Mouse (Mus musculus) myocyte (in vitro differentiated cells): Measurements from ENCODE around the gene Anln.

Experiments
- CEBPB ChIP-seq: IDR thresholded peaks from 2 replicates; pipeline ENCODE4 v1.6.1; 2011; ENCODE audit warnings: mild to moderate bottlenecking, moderate library complexity; ENCODE audit not compliant: poor library complexity, insufficient read depth, severe bottlenecking
- E2F4 ChIP-seq: IDR thresholded peaks from one replicate; pipeline ENCODE4 v1.6.1; 2011; ENCODE audit warnings: mild to moderate bottlenecking, control low read depth, moderate library complexity; ENCODE audit not compliant: insufficient read depth
- MAX ChIP-seq: IDR thresholded peaks from one replicate; pipeline ENCODE4 v1.6.1; 2011; ENCODE audit warnings: low read depth, mild to moderate bottlenecking, control low read depth
- MYOG ChIP-seq, 3 experiments: IDR thresholded peaks; one replicate each; pipeline ENCODE4 v1.6.1; 2011; ENCODE audit warnings: control low read depth in 2 of 3, low read depth in 2 of 3, mild to moderate bottlenecking in 2 of 3; ENCODE audit not compliant: insufficient read length in 2 of 3, control insufficient read depth in 1 of 3, insufficient read depth in 1 of 3
- POLR2A ChIP-seq: IDR thresholded peaks from one replicate; pipeline ENCODE4 v1.6.1; 2011; ENCODE audit warnings: low read depth, mild to moderate bottlenecking, control low read depth, moderate library complexity; ENCODE audit not compliant: insufficient read length
- POLR2AphosphoS2 ChIP-seq: IDR thresholded peaks from one replicate; pipeline ENCODE4 v1.6.1; 2011; ENCODE audit warnings: low read depth, control low read depth; ENCODE audit not compliant: insufficient read length
- REST ChIP-seq: IDR thresholded peaks from one replicate; pipeline ENCODE4 v1.6.1; 2011; ENCODE audit warnings: mild to moderate bottlenecking, control low read depth, moderate library complexity; ENCODE audit not compliant: insufficient read depth, insufficient read length
- TCF12 ChIP-seq: IDR thresholded peaks from one replicate; pipeline ENCODE4 v1.6.1; 2011; ENCODE audit warnings: mild to moderate bottlenecking, control low read depth; ENCODE audit not compliant: poor library complexity, insufficient read depth, severe bottlenecking
- TCF3 ChIP-seq: IDR thresholded peaks from one replicate; pipeline ENCODE4 v1.6.1; 2011; ENCODE audit warnings: low read depth, control low read depth; ENCODE audit not compliant: insufficient read length
- USF1 ChIP-seq: IDR thresholded peaks from one replicate; pipeline ENCODE4 v1.6.1; 2011; ENCODE audit warnings: low read depth, mild to moderate bottlenecking, control low read depth, moderate library complexity

DNA sequence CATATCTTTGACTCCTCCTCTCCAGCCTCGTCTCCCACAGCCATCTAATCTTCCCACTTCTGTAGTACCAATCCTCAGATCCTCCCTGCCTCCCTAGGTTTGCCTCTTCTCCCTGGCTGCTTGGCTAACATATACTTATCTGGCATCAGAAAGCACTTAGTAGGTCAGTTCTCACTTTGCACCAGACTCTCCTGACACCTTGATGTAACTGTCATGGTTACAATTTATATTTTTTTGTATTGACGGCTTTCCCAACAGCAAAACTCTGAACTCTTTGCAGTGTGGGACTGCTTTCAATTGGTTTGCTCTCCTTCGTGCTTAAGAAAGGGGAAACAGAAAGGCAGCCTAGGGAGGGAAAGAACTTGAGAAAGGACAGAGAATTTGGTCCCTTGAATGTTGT, 27.2 kb upstream of the Anln start:
- TF ChIP-seq MAX (no peak), POLR2A (no peak), USF1 (no peak), REST (no peak), TCF12 (no peak), POLR2AphosphoS2 (no peak), CEBPB (no peak), TCF3 (no peak), E2F4 (no peak), MYOG (IDR thresholded peaks at IDR 0.05; ENCODE audit: control insufficient read depth in 1 of 3, insufficient read depth in 1 of 3, insufficient read length in 2 of 3, low read depth in 2 of 3) (no peak)
